Mouse (Mus musculus): ENCODE measurements around the gene Fastk.

GRCm38 (mm10) chr5:24470600-24470999 is 25.5 kb upstream of the Fastk start:
- TF ChIP-seq CTCF (IDR thresholded peaks at IDR 0.05; ENCODE audit: borderline replicate concordance, insufficient read depth, low read length) = peak; percentile 91
- TF ChIP-seq POLR2A (IDR thresholded peaks at IDR 0.05; ENCODE audit: low read depth, low read length) = no peak
